Mouse (Mus musculus) cerebellum, adult 2 months (tissue): ENCODE results near the gene Dgkb.

ENCODE experiments used
- CTCF ChIP-seq: fragments of 200-500 bp; IDR thresholded peaks from 2 replicates; pipeline ENCODE4 v1.5.1; 2011; ENCODE audit warnings: low read depth, mild to moderate bottlenecking, control low read depth, low read length, moderate library complexity, borderline replicate concordance; ENCODE audit not compliant: insufficient read depth
- POLR2A ChIP-seq: fragments of 200-500 bp; IDR thresholded peaks from 2 replicates; pipeline ENCODE4 v1.6.1; 2011; ENCODE audit warnings: low read length, control low read depth, borderline replicate concordance; ENCODE audit not compliant: insufficient read depth

DNA sequence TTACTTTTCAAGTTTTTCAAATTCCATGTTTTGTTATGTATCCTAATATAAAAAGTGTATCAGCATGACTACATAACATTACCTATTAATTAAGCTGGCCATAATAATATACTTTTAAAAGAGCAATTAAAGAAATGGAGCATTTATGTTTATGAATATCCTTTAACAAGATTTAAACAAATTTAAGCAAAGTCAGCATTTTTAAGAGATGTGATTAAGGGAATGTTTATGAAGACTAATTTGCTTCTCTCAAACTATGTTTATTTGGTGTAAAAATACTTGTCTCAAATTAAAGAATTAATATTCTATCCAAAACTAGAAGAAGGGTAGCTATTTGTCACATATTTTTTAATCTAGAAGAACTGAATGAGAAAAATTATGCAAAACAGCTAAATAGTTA is 492.4 kb downstream of the Dgkb start:
- TF ChIP-seq CTCF: no peak
- TF ChIP-seq POLR2A: no peak
